Mouse (Mus musculus) R1 (cell line): Measurements from ENCODE around the gene Cldnd1.

ENCODE experiments used
- DNase-seq: peaks from one replicate; pipeline ENCODE4 v3.0.0-alpha.2; 2018; ENCODE audit warnings: low read depth, low spot score

The Cldnd1 gene

DNA sequence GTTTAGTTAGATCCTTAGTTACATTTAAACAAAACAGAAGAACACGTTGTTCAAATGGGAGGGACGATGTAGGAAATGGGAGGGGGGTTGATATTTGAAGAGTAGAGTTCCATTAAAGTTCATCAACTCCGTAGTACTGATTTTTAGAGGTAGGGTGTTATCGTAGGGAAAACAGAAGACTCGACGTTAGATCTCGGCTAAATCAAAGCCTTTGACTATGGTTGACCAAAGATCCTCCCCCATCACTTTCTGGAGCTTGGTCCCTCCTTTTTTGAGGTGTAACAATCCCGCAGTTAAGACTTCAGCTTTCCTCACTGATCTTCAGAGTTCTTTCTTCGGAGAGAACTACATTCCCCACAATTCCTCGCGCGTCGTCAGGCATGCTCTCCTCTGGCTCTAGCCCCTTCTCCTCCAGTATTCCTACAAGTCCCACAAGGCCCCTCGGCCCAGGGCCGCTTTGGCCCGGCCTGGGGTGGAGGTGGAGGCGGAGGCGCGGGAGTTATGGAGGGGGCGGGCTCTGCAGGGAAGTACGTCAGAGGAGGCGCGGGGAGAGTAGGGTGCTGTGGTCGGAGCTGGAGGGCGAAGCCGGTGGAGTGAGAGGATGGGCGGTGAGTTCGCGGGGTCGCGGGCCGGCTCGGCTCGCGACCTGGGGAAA lies at the start of gene Cldnd1:
Cldnd1 (plus strand) TSS at position 434 of the 655 bp plus-strand sequence.
- peak; percentile 98 for DNase-seq

DNA sequence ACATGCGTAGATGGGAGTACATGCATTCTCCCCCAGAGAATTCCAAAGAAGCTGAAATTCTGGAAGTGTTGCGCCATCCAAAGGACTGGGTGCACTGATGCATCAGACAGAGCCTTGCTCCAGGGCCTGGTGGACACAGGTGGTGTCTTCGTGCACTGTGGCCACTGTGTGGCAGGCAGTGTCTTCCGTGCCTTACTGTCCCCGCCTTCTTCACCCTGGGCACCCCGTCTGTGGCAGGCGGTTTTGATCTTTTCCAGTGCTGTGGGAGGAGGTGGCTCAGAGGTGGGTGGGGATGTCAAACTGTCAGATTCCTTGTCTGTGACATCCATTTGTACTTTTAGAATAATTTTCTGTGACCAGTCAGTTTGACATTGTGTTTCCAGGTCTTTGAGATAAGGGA lies 49.0 kb upstream of the Cldnd1 start:
- no peak for DNase-seq

DNA sequence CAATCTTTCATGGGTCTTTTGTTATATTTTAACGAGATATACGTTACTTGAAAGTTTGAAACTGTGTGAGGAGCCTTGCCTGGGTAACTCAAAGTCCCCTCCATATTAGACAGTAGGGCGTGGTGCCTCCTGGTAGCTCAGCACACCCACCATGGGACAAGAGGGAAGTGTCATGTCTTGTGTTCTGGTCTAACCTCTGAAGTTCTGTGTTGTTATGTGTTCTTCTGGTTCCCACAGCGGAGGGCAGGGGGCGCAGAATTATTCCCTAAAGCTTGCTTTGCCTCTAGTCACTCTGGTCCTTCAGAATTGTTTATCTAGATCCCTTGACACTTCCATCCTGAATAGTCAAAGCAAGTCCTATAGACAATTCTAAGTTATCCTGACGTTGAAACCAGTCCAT lies 45.7 kb upstream of the Cldnd1 start:
- DNase-seq = no peak

- no peak for DNase-seq
Measured at GRCm38 (mm10) chr16:58682870-58683269, 44.8 kb upstream of the Cldnd1 start.

GRCm38 (mm10) chr16:58683911-58684310 lies 43.8 kb upstream of the Cldnd1 start:
- DNase-seq = no peak

- DNase-seq = no peak
Measured at GRCm38 (mm10) chr16:58684537-58684936, 43.2 kb upstream of the Cldnd1 start.

DNA sequence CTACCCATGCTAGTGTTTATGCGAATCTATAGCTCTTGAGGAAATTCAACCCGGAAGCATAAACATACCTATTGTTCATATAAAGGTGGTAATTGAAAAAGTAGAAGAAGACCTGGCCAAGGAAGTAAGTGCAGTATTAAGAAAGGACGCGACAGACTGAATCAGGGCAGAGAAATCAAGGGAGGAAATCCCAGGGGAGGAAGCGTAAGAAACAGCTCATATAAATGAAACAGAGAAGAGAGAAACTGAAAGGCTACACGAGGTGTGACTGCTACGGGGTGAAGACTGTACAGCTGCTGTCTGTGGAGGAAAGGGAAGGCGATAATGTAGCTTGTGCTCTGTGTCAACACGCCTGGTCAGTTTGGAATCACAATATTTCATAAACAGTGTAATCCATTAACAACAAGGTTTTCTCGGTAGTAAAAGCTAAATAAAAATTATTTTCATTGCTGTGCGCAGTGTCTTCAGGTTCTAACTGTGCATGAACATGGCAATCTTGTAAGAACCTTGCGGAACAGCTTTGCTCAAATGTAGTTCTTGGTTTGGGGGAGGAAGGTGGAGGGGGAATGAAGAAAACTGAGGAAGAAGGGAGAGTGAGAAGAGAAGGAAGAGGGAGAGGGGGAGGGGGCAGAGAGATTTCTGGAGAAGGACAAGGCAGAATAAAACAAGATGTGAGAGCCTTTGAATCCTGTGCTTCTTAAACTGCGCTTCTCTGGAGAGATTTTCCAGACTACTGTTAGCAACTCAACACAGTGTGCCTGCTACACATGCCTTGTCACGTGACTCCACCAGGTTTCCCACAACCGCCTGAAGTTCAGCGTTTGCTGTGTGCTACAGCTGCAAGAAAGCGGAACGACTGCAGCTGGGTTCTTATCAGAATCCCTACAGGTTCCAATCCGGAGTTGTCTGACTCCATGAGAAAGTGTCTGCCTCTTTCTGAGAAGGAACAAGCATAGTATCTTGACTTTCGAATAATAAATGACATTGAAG lies 41.9 kb upstream of the Cldnd1 start:
- no peak for DNase-seq

DNA sequence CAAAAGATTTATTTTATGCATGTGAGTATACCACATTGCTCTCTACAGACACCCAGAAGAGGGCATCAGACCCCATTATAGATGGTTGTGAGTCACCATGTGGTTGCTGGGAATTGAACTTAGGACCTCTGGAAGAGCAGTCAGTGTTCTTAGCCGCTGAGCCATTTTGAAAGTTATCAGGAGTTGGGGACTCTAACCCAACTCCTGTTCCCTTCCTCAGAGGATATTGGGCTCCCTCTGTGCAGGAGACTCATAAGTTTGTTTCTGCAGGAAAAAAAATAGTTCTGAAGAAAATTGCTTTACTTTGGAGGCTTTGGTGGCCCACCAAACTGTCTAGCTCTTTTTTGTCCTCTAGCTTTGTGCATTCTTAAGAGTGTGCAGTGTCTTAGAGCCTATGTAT lies 39.2 kb upstream of the Cldnd1 start:
- DNase-seq = no peak

DNA sequence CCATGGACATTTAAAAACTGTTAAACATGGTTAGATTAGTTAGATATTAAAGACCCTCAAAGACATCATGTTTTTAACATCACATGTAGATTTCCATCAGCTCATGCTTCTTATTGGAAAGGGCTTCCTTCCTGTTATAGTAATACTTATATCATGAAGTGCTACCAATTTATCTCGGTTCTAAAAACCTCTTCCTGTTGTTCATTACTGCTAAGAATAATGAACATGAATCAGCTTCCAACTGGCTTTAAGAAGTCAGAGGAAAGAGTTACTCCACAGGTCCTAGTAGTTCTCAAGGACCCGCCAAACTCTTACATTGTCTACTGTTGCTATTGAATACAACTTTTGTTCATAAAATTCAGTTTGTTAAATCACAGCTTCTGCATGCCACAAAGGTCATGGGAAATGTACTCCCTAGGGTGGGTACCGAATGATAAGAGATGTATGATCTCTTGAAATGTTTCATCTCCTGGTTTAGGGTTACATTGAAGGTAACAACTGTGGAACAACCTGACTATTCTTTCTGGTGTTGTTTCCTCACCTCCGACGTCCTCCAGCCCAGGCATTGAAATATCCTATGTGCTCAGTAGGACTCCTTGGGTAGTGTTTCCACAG lies 38.0 kb upstream of the Cldnd1 start:
- DNase-seq = no peak

DNA sequence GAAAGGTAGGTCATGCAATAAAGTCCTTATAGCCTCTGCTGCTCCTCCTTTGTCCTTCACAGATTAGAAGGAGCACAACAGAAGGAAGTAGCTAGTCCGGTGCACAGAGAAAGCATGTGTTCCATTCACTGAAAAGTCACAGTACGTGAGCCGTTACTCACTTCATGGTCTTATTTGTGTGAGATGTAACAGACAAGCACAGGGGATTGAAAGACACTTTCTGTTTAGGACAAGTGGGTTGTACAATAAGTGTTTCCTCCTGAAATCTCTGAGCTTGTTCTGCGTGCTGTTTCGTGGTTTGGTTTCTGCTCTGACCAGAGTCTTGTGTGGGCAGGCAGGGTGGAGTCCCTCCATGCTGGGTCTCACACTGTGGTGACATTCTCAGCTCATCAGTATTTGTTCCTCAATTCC lies 37.4 kb upstream of the Cldnd1 start:
- DNase-seq = no peak

GRCm38 (mm10) chr16:58694091-58694490 lies 33.6 kb upstream of the Cldnd1 start:
- DNase-seq = no peak

GRCm38 (mm10) chr16:58696796-58697195 lies 30.9 kb upstream of the Cldnd1 start:
- no peak for DNase-seq

GRCm38 (mm10) chr16:58697261-58697660 lies 30.4 kb upstream of the Cldnd1 start:
- DNase-seq = no peak

- DNase-seq = no peak
Measured at GRCm38 (mm10) chr16:58700174-58700573, 27.5 kb upstream of the Cldnd1 start.

GRCm38 (mm10) chr16:58700816-58701424 lies 26.8 kb upstream of the Cldnd1 start:
- no peak for DNase-seq

DNA sequence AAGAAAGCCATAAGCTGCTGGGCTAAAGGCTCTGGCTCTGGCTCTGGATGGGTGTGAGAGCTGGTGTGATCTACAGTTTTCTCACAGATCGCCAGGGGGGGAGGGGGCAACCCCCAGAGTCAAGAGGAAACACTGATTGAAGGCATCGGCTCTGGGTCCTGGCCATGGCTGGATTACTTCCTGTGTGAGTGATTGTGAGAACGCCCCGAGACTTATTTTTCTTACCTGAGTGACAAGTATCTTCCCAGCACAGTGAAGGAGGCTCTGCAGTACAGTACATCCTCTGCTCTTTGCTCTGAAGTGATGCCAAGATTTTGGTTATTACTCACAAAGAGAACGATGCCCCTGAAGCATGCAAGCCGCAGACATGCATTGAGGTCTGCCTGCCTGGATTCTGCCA lies 25.9 kb upstream of the Cldnd1 start:
- DNase-seq = no peak

DNA sequence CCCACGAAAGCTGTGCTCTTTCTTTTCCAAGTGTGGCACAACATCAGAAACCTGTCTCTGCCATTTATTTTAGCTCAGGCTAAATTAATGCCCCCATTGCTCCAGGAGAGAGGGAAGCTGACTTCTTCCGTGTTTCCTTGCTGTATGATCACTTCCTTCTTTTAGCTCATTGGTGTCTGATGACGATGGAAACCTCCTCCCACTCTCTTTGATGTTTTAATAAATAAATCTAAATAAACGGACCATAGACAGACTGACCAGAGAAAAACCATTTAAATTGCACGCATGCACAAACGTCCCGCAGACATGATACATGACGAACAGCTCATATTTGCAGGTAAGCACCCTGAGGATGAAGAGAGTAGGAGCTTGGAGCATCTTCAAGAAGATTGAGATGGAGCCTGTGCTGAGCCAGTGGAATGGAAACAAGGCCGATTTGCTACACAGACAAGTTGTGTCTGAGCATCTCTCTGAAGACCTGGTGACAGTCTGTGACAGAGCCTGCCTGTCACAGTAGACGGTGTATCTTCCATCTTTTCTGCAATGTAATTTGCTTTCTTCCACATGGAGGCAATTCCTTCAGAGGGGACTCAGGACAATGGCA lies 25.3 kb upstream of the Cldnd1 start:
- no peak for DNase-seq

DNA sequence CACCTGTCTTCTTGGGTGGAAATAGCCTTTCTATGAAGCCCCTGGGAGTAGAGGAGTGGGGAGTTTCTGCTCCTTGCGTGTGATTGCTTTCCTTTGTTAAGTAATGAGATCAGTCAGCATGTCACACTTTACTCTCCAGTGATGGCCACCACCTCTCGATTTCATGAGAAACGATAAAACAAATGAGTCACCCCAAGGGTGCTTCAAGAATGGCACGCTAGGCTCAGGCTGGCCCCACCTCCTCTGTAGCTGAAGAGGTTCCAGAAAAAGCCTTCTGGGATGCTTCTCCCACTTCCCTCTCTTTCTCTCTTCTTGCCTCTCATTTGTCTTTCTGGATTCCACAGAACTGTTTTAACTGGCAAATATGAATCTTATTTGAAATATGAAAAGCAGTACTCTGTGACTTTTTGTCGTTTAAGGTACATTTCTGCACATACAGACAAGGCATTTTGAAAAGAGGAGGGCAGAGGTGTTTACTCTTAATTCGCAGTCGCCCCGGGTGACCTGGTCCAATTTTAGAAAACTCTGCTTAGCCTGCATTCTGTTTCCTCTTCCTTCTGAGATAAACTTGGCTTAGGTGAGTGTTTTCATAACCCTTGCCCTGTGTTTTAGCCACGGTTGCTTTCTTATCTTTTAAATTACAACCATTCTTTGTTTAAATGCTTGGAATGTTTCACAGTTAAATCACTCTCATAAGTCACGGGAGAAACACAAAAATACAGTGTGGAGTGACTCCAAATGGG lies 24.2 kb upstream of the Cldnd1 start:
- DNase-seq = no peak

DNA sequence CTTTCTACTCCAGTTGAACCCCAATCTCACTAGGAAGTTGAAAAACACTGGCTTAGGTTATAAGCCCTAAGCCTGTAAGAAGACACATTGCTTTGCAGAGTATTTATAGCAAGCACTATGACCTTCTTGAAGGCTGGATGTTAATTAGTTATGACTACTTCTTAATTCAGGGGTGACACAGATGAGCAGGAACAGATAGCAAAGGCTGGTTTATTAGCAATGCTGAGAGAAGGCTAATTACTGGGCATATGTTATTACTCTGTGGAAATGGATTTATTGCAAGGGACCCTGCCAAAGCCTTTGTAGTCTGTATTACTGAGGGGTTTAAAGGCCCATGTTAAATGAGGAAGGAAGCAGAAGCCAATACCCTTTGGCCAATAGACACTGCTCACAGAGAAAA lies 22.7 kb upstream of the Cldnd1 start:
- no peak for DNase-seq

GRCm38 (mm10) chr16:58707276-58707905 lies 20.3 kb upstream of the Cldnd1 start:
- DNase-seq = no peak
